8 mouse cellular contexts compared by ENCODE assay signal in the genomic region with DNA sequence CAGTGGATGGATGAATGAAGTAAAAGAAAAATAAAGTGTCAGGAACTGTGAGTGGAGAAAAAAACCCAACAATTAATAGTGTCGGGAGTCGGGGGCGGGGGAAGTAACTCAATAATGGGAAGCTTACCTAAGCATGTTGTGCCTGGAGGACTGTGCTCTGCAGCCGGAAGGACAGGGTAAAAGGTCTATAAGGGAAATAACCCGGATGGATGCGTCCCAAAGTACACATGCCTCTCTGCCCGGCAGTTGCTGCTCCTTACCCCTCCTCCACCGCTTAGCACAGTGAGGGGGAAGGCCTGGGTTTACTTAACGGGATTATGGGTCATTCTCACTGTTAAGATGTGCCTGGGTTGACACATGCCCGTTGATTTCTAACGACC. TPM values are rescaled to one million over a fixed set of nuclear protein-coding genes. Genes with fewer than 3 reads are reported as not detected.
A peak's percentile ranks its signal among the peaks of the same experiment; 100 is the strongest.
DNase-seq lines count a peak whose midpoint lies in the region; ATAC-seq and TF ChIP-seq lines count a peak whose summit lies in the region.

No protein-coding gene starts in this region.

- H3K9ac ChIP-seq in liver, embryonic 12.5 days = peak overlapping the region; percentile 72
- peak overlapping the region; percentile 63 for H3K9ac ChIP-seq in midbrain, postnatal 0 days (replicated peaks; ENCODE audit: low read length, poor library complexity, severe bottlenecking)

- H3K4me3 ChIP-seq in liver, embryonic 12.5 days = peak overlapping the region; percentile 64
- H3K4me3 ChIP-seq in midbrain, postnatal 0 days (ENCODE audit: low read depth, low read length) = peak overlapping the region; percentile 42

- WGBS in liver, embryonic 12.5 days (ENCODE audit: insufficient replicate concordance) = 3% methylated on average over 11 of the region's 11 CpGs
- under 1% methylated on average over 11 of the region's 11 CpGs for WGBS in midbrain, postnatal 0 days

- H3K9me3 ChIP-seq in liver, embryonic 12.5 days (replicated peaks) = no peaks in the 10 kb centered on the region
- no peaks in the 10 kb centered on the region for H3K9me3 ChIP-seq in midbrain, postnatal 0 days (ENCODE audit: low read length)

- no peaks in the 10 kb centered on the region for H3K36me3 ChIP-seq in liver, embryonic 12.5 days
- H3K36me3 ChIP-seq in midbrain, postnatal 0 days (ENCODE audit: insufficient read depth, low read length) = no peaks in the 10 kb centered on the region

- peak overlapping the region; percentile 83 for H3K27ac ChIP-seq in liver, embryonic 12.5 days
- H3K27ac ChIP-seq in midbrain, postnatal 0 days (ENCODE audit: low read depth, low read length) = peak overlapping the region; percentile 80

- peak; percentile 28 for DNase-seq in left cerebral cortex, adult 11 months (ENCODE audit: low spot score)
- DNase-seq in left cerebral cortex, adult 8-10 months (ENCODE audit: low spot score in 2 of 2) = no peak
- DNase-seq in cerebellum, adult 9-11 months = peak; percentile 78
- DNase-seq in gastrocnemius, adult 8-10 months (ENCODE audit: low spot score in 2 of 2) = peak; percentile 13 to 30
- peak; percentile 63 for DNase-seq in midbrain, postnatal 0 days (ENCODE audit: low spot score)
- DNase-seq in testis, postnatal 14 days (ENCODE audit: low spot score) = peak; percentile 21

- peaks cover 45% of the 10 kb centered on the region for H3K4me1 ChIP-seq in liver, embryonic 12.5 days
- no peaks in the 10 kb centered on the region for H3K4me1 ChIP-seq in midbrain, postnatal 0 days (ENCODE audit: insufficient read depth, low read length)

- H3K27me3 ChIP-seq in liver, embryonic 12.5 days (replicated peaks) = no peaks in the 10 kb centered on the region
- H3K27me3 ChIP-seq in midbrain, postnatal 0 days (ENCODE audit: insufficient read depth, low read length) = no peaks in the 10 kb centered on the region

- no peak for TF ChIP-seq CTCF in midbrain, postnatal 0 days (IDR thresholded peaks at IDR 0.05)

- peak; percentile 62 for ATAC-seq in inflammation-experienced regulatory T-cells, adult 6 months
- peak; percentile 83 for ATAC-seq in liver, embryonic 12.5 days
- ATAC-seq in midbrain, postnatal 0 days (ENCODE audit: low FRiP score) = peak; percentile 79

- H3K4me2 ChIP-seq in liver, embryonic 12.5 days = peak overlapping the region; percentile 80
- H3K4me2 ChIP-seq in midbrain, postnatal 0 days (ENCODE audit: low read depth, low read length, poor library complexity, severe bottlenecking) = peak overlapping the region; percentile 67

RNA-seq across cellular contexts. Expression of gene Hnrnpu, which starts 31.7 kb away (rescaled TPM):
- total RNA-seq in left cerebral cortex, adult 8-10 months (2022) = 100 to 1,000 TPM; 359 to 418 (median 395) TPM
- 100 to 1,000 TPM in 3 of 4 experiments, 10 to 100 TPM in 1; 92.2 to 133 (median 119) TPM for total RNA-seq in gastrocnemius, adult 8-10 months (2022)
- 100 to 1,000 TPM in 2 of 3 experiments, 10 to 100 TPM in 1; 89.8 to 166 (median 118) TPM for polyA plus RNA-seq in inflammation-experienced regulatory T-cells, adult 6 months (2017; shearing (Covaris generic))
- polyA plus RNA-seq in liver, embryonic 12.5 days (2016; fragmentation: Nextera tagmentation; extraction: Ambion mirVana) = 556 and 569 TPM in 2 replicates
- 177 and 211 TPM in 2 replicates for total RNA-seq in midbrain, postnatal 0 days (2014; rRNA removed)
- 136 and 161 TPM in 2 replicates for polyA plus RNA-seq in midbrain, postnatal 0 days (2015; fragmentation: Nextera tagmentation; extraction: Ambion mirVana)

RNA-seq across cellular contexts. Expression of gene Efcab2, which starts 36.6 kb away (rescaled TPM):
- 10 to 100 TPM in 3 of 4 experiments, 1 to 10 TPM in 1; 10.0 to 14.8 (median 13.1) TPM for total RNA-seq in left cerebral cortex, adult 8-10 months (2022)
- total RNA-seq in gastrocnemius, adult 8-10 months (2022) = 10 to 100 TPM in 3 of 4 experiments, 1 to 10 TPM in 1; 9.7 to 15.5 (median 13.1) TPM
- 1 to 10 TPM; 3.3 to 6.2 (median 3.6) TPM for polyA plus RNA-seq in inflammation-experienced regulatory T-cells, adult 6 months (2017; shearing (Covaris generic))
- 4.6 and 5.2 TPM in 2 replicates for polyA plus RNA-seq in liver, embryonic 12.5 days (2016; fragmentation: Nextera tagmentation; extraction: Ambion mirVana)
- 5.9 and 8.2 TPM in 2 replicates for total RNA-seq in midbrain, postnatal 0 days (2014; rRNA removed)
- polyA plus RNA-seq in midbrain, postnatal 0 days (2015; fragmentation: Nextera tagmentation; extraction: Ambion mirVana) = 11.2 and 13.4 TPM in 2 replicates

RNA-seq across cellular contexts. Expression of gene Cox20, which starts 50.3 kb away (rescaled TPM):
- 10 to 100 TPM; 22.5 to 37.3 (median 28.5) TPM for total RNA-seq in left cerebral cortex, adult 8-10 months (2022)
- total RNA-seq in gastrocnemius, adult 8-10 months (2022) = 10 to 100 TPM; 27.9 to 42.9 (median 37.3) TPM
- 100 to 1,000 TPM; 177 to 251 (median 244) TPM for polyA plus RNA-seq in inflammation-experienced regulatory T-cells, adult 6 months (2017; shearing (Covaris generic))
- polyA plus RNA-seq in liver, embryonic 12.5 days (2016; fragmentation: Nextera tagmentation; extraction: Ambion mirVana) = 103 and 110 TPM in 2 replicates
- total RNA-seq in midbrain, postnatal 0 days (2014; rRNA removed) = 32.0 and 57.6 TPM in 2 replicates
- 92.4 and 108 TPM in 2 replicates for polyA plus RNA-seq in midbrain, postnatal 0 days (2015; fragmentation: Nextera tagmentation; extraction: Ambion mirVana)

Comparison
In these comparisons a context has a peak if more than half of its experiments do, and no peak if none do; other contexts are left out.
1. DNase-seq: peak in left cerebral cortex, adult 11 months (single experiment), cerebellum, adult 9-11 months (single experiment), gastrocnemius, adult 8-10 months (2 of 2), midbrain, postnatal 0 days (single experiment) and testis, postnatal 14 days (single experiment); none in left cerebral cortex, adult 8-10 months (0 of 2).
2. Peak in every context shown above with its lines, with median percentiles within 50 percentile points of each other: ATAC-seq.